In genomic region chr7:118248069-118248468, GRCm38 (mm10) we compare ENCODE assay signal across 25 mouse cellular contexts. TPM values are rescaled to one million over a fixed set of nuclear protein-coding genes. Genes with fewer than 3 reads are reported as not detected.
A peak's percentile ranks its signal among the peaks of the same experiment; 100 is the strongest.
DNase-seq lines count a peak whose midpoint lies in the region; TF ChIP-seq lines count a peak whose summit lies in the region.
"Had no signal": no experiment of that assay in that cellular context is flagged by ENCODE, and none has a peak within 500 bp of the region (broad histone marks: within the 10 kb centered on the region; RNA-seq: fewer than 3 reads in every experiment).

No protein-coding gene starts in this region.

- intact Hi-C loops in gastrocnemius, postnatal 36 days (cut with DNase I): no loop called here

- TF ChIP-seq CTCF in lung, adult 2 months (IDR thresholded peaks at IDR 0.05; ENCODE audit: insufficient read depth, low read length): no peak

- TF ChIP-seq POLR2A in lung, adult 2 months (IDR thresholded peaks at IDR 0.05; ENCODE audit: borderline replicate concordance, extremely low read depth, low read depth, low read length): no peak

- DNase-seq in lung, adult 18-20 months: peak; percentile 50 to 71
- DNase-seq in lung, adult 2 months: no peak
- peak; percentile 25 for DNase-seq in lung, postnatal 10 days
- peak; percentile 70 for DNase-seq in lung, postnatal 36 days
- DNase-seq in kidney, postnatal 36 days: no peak
- DNase-seq in gastrocnemius, postnatal 36 days: no peak
- DNase-seq in heart, adult 8-10 months (ENCODE audit: low spot score): no peak
- DNase-seq: adrenal gland, postnatal 10 days; adrenal gland, postnatal 36 days; B cell, adult 2 months; cerebellum, adult 2 months; cerebellum, postnatal 36 days; embryo, embryonic 11 days; gastrocnemius, postnatal 10 days; heart, adult 11 months; heart, postnatal 10 days; heart, postnatal 36 days had no signal

- peaks cover 4% of the 10 kb centered on the region for H3K4me1 ChIP-seq in lung, adult 2 months (ENCODE audit: control insufficient read depth, insufficient read depth, low read length)
- H3K4me1 ChIP-seq: forebrain, embryonic 13.5 days; hindbrain, embryonic 13.5 days had no signal

- WGBS in lung, adult 2 months: 68% methylated on average over 8 of the region's 8 CpGs

- no peak overlapping the region for H3K4me3 ChIP-seq in lung, adult 2 months (replicated peaks; ENCODE audit: extremely low read depth, low read depth, low read length)
- H3K4me3 ChIP-seq: embryonic facial prominence, embryonic 10.5 days; embryonic facial prominence, embryonic 13.5 days; forebrain, embryonic 10.5 days; forebrain, embryonic 13.5 days; heart, embryonic 12.5 days; heart, embryonic 15.5 days; hindbrain, embryonic 10.5 days; hindbrain, embryonic 13.5 days had no signal

RNA-seq across cellular contexts. Expression of gene Smg1, which starts 4.6 kb away (rescaled TPM):
- polyA plus RNA-seq in lung, adult 2 months (2012; rRNA removed): 21.8 and 24.9 TPM in 2 replicates
- 10 to 100 TPM; 22.7 to 24.1 TPM for total RNA-seq in gastrocnemius, postnatal 36 days (2021)
- 10 to 100 TPM; 28.8 to 35.6 (median 30.2) TPM for total RNA-seq in heart, adult 8-10 months (2022)

Comparison
In these comparisons a context has a peak if more than half of its experiments do, and no peak if none do; other contexts are left out.
1. DNase-seq: peak in lung, adult 18-20 months (2 of 2), lung, postnatal 10 days (single experiment) and lung, postnatal 36 days (single experiment); none in lung, adult 2 months (single experiment), kidney, postnatal 36 days (0 of 2), gastrocnemius, postnatal 36 days (0 of 2) and heart, adult 8-10 months (single experiment).